Mouse (Mus musculus): ENCODE results near the gene Gm14137.

Gene Gm14137

GRCm38 (mm10) chr2:119173991-119174651 is at the start of gene Gm14137:
Gene Gm14137 (plus strand): TSS chr2:119174509.
- no peak for DNase-seq (ENCODE audit: low read depth, low spot score)

DNA sequence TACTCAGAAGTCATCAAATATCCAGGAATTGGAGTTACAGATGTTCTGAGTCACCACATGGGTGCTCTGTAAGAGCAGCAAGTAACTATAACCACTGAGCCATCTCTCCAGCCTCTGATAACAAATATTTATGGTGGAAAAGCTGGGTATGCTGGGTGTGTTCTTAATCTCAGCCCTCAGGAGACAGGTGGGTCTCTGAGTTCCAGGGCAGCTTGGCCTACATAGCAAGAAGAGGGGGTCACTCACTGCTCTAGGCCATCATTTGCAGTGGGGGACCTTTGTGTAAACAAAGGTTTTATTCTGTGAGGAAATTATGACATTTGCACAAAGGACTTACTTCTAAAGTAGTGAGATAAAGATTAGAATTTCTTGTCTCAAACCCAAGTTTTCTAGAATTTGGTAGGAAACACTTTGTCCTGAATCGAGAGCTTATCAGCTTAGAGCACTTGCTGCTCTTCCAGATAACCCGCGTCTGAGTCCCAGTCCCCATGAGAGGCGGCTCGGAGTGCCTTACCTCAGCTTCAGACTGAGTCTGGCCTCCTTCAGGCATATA is 37.9 kb upstream of the Gm14137 start:
- DNase-seq (ENCODE audit: low read depth, low spot score): no peak

GRCm38 (mm10) chr2:119145199-119145598 is 29.1 kb upstream of the Gm14137 start:
- DNase-seq (ENCODE audit: low read depth, low spot score): no peak

DNA sequence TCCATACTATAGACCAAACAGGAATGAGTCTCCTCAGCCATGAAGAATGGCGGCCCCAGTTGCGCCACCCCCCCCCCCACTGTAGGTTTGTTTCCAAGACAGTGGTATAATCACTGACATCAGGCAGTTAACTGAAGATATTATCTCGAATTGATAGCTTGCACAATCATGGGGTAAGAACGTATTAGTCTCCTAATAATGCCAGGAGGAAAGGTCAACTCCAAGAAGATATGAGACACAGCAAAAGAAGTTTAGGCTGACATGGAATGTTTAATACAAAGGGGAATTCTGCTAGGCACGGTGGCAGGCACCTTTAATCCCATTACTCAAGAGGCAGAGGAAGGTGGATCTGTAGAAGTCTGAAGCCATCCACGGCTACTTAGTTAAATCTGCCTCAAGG is 27.9 kb upstream of the Gm14137 start:
- DNase-seq (ENCODE audit: low read depth, low spot score): no peak

GRCm38 (mm10) chr2:119147160-119147678 is 27.1 kb upstream of the Gm14137 start:
- DNase-seq (ENCODE audit: low read depth, low spot score): no peak

GRCm38 (mm10) chr2:119147775-119148174 is 26.5 kb upstream of the Gm14137 start:
- DNase-seq (ENCODE audit: low read depth, low spot score): no peak

- no peak for DNase-seq (ENCODE audit: low read depth, low spot score)
These were observed 22.1 kb upstream of the Gm14137 start for GRCm38 (mm10) chr2:119152255-119152654.

- no peak for DNase-seq (ENCODE audit: low read depth, low spot score)
These were observed 19.6 kb upstream of the Gm14137 start for GRCm38 (mm10) chr2:119154683-119155082.

GRCm38 (mm10) chr2:119155388-119155787 is 18.9 kb upstream of the Gm14137 start:
- DNase-seq (ENCODE audit: low read depth, low spot score): no peak

DNA sequence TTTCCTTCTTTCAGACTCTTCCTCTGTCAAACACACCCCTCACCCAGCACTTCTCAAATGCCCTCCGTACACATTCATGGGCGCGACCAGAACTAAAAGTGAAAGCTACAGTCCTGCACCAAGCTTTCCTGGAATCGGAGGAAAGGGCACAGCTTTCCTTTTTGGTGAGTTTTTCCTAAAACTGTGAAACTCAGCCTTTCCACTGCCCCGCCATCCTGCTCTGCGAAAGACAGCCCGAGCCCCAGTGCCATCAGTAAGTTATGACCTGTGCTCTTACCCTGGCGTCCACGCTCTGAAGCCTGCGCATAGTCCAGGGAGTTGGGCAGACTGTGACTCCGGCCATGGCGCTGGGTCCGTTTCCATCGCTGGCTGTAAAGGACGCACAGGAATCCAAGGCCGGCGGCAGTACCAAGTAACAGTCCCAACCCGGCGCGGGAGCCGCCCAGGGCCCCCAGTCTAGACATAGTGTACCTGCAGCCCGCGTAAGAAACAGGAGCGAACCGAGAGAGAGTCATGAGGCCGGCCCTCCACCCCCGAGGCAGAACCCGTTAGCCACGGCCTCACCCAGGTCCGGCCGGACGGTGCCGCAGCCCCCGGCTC is 18.1 kb upstream of the Gm14137 start:
- no peak for DNase-seq (ENCODE audit: low read depth, low spot score)

- peak; percentile 95 for DNase-seq (ENCODE audit: low read depth, low spot score)
These were observed 17.4 kb upstream of the Gm14137 start, which contains the start of gene Rmdn3 for GRCm38 (mm10) chr2:119156681-119157572. Gene Rmdn3 (minus strand): TSS chr2:119157034.

GRCm38 (mm10) chr2:119157836-119158235 is 16.5 kb upstream of the Gm14137 start:
- DNase-seq (ENCODE audit: low read depth, low spot score): no peak

GRCm38 (mm10) chr2:119161247-119161646 is 13.1 kb upstream of the Gm14137 start:
- no peak for DNase-seq (ENCODE audit: low read depth, low spot score)

- DNase-seq (ENCODE audit: low read depth, low spot score): no peak
These were observed 11.2 kb upstream of the Gm14137 start for GRCm38 (mm10) chr2:119163135-119163534.

- DNase-seq (ENCODE audit: low read depth, low spot score): no peak
These were observed 10.3 kb upstream of the Gm14137 start for GRCm38 (mm10) chr2:119163999-119164398.

DNA sequence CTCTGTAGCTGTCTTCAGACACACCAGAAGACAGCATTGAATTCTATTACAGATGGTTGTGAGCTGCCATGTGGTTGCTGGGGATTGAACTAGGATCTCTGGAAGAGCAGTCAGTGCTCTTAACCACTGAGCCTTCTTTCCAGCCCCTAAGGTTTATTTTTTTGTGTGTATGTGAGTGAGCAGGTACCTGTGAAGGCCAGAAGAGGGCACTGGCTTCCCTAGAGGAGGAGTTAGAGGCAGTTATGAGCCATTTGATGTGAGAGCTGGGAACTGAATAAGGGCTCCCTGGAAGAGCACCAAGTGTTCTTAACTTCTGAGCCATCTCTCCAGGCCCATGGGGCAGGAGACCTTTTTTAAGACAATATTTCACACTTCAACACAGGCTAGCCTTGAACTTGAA is 8.9 kb upstream of the Gm14137 start:
- DNase-seq (ENCODE audit: low read depth, low spot score): no peak

DNA sequence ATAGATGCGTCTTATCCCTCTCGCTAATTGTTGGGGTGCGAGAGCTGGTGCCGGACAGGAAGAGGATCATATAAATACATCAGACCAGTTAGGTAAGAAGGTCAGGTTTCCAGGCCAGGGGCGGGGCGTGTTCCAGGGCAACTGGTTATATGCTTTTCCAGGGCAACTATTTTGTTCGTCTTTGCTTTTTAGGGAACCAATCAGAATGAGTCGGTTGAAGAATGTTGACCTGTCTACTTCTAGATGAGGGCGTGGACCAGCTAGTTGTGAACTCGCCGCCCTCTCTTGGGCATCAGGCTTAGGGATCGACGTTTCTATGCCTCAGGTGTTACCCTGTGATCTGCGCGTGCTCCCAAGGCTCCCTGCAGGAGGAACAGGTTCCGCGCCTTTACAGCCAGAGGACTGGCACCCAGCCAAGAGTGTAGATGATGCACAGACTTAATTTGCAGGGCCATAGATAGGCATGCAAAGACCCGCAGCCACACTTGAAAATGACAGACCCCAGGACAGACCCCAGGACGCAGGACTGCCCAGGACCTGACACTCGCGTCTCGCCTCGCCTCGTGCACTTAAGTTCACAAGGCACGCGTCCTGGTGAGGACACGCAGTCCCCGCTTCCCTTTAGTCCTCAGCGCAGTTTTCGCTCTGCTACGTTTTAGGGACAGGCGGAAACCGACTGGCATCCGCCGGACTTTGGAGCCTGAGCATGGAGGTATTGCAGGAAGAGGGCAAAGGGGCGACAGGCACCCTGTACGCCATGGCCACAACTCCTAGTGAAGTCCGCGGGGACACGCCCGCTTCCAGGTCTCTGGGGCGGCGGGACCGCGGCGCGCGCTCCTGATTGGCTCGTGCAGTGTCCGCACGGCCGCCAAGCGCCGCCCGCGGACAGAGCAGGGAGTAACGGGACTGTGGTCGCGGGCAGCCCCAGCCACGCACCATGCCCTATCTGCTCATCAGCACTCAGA is 7.1 kb upstream of the Gm14137 start, which contains the start of gene Gchfr:
Gchfr (plus strand) TSS at position 873 of the 965 bp plus-strand sequence.
- DNase-seq (ENCODE audit: low read depth, low spot score): peak; percentile 40

- DNase-seq (ENCODE audit: low read depth, low spot score): no peak
These were observed 6.4 kb upstream of the Gm14137 start for GRCm38 (mm10) chr2:119167866-119168256.

- DNase-seq (ENCODE audit: low read depth, low spot score): no peak
These were observed 4.0 kb upstream of the Gm14137 start for GRCm38 (mm10) chr2:119170282-119170681.

DNA sequence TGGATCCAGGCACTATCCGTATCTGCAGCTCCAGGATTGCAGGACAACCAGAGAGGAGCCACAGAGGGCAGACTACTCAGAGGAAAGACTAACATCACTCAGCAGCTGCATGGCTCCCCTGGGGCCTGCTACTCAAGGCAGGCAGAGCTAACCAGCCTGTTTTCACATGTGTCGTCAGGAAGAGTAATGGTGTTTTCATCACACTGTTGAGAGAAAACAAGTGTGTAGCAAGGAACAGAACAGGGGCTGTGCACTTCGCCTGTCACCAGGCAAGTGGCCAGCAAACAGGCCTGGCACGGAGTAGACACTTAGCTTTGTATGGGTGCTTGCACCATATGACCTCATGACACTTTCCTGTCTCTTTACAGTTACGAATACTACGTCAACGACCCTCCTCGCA is 2.7 kb upstream of the Gm14137 start:
- no peak for DNase-seq (ENCODE audit: low read depth, low spot score)

DNA sequence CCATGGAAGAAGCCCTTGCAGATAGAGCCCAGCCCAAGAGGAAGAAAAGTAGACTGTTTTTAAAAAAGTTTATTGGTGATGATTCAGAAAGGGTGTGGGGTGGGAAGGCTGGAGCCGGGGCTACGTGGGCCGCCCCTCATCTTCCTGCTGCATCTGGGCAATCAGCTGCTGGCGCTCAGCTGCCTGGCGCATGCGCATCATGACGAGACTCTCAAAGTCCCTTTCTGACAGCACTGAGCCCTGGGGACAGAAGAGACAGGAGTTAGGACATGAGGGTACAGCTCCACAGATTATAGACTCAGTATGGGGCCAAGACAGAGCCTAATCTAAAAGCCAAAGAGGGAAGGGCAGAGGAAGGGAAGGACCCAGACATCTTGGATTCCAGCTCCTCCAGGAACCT is 1.9 kb upstream of the Gm14137 start:
- DNase-seq (ENCODE audit: low read depth, low spot score): no peak
